Mouse (Mus musculus): ENCODE measurements around the gene Foxp1.

DNA sequence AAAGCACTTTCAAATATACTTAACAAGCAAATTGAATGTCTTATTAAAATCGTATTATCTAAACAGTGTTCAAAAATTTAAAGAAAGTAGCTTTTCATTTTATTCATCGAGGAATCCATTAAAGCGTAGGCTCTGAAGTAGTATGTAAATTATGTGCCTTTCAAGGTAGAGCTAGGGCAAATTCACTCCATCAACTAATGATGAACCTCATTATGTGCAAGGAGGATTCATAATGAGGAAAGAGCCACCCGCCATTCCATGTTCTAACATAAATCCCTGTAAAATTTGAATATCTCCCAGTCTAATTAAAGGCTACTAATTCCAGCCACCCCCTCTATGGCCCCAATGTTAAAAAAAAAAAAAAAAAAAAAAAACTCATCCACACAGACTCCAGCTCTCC is 319.7 kb downstream of the Foxp1 start:
- TF ChIP-seq CTCF (IDR thresholded peaks at IDR 0.05; ENCODE audit: extremely low read depth, insufficient read depth, insufficient read length, insufficient replicate concordance) = no peak
- no peak for TF ChIP-seq POLR2A (IDR thresholded peaks at IDR 0.05; ENCODE audit: low read depth, low read length)
